Mouse (Mus musculus): ENCODE results near the gene Ces5a.
"Not testable (repeated sequence)": the region's sequence is repeated elsewhere in the genome, so short reads cannot be mapped to it uniquely, and the experiment has no call there.

Gene Ces5a

DNA sequence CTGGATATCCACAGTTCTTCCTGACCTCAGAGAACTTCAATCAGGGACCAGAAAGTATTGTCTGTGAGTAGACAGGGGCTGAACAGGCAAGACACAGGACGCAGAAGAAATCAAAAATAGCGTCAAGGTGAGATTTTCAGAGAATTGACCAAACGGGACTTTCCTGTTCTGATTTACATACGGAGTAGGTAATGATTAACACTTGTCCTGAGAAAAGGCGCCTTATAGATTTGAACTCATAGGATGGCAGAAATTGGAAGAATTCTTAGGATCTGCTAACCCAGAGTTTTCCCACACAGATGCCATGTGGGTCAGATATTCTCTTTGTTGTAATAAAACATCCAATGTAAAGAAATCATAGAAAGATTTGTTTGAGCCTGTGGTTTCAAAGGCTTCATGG lies at the start of gene Ces5a:
TSS of gene Ces5a (minus strand) at position 101 of the 400 bp plus-strand sequence.
- in situ Hi-C loops (cut with MseI, MboI), result no loop called here

DNA sequence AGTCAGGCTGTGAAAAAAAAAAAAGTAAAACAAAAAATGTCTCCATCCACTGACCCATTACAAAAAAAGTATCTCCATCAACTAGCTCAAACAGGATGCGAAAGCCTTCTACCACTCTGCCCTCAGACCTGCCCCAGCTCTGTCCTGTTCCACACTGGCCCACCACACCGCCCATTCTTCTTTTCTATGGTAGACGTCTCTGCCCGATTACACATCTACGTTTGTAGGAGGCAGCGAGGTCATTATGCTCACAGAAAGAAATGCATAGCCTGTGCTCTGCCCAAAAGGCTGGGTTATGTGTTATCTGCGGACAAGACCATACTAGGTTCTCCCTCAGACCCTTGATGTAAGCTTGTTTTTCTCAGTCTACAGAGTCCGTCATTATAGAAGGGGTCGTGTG lies 37.2 kb upstream of the Ces5a start:
- in situ Hi-C loops (cut with MseI, MboI), result no loop called here

DNA sequence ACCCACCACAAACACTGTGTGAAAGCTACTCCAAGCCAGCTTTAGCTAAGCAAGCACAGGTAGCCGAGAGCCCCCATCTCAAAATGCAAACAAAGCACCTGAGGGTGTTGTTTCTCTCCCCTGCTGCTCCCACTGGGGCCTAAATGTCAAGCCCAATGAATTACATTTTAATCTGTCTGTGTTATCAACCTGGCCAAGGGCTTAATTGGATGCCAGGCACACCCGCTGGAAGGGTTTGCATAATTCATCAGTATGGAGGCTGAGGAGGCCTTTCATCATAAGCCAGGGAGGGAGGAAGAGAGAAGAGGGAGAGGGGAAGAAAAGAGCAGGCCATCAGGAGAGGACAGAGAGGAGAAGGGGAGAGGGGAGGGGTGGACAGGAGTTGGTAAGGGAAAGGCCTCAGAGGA lies 36.5 kb upstream of the Ces5a start:
- in situ Hi-C loops (cut with MseI, MboI), result no loop called here

DNA sequence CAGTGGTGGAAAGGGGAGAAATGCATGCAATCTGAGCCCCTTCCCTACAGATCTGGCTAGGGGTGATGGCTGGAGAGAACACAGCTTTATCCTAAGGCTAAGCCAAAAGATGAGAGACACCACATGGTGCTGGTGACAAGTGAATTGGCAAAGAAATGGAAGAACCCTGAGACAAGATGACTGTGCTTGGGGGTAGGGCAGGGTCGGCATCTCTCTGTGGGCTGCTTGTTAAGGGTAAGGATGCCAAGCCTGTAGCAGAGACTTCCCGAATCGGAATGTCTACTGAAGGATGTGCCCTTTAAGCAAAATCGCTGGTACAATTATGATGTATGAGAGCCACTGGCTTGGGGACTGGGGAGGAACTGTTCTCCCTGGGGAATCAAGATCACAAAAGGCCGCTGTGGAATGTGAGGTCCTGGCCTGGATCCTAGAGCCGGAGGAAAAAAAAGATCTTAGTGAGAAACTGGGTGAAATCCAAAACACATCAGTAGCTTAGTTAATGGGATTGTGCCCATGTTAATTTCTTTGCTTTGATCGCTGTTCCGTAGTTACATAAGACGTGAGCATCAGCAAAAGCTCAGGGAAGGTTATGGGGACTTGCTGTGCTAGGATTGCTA lies 35.8 kb upstream of the Ces5a start:
- in situ Hi-C loops (cut with MseI, MboI), result no loop called here

DNA sequence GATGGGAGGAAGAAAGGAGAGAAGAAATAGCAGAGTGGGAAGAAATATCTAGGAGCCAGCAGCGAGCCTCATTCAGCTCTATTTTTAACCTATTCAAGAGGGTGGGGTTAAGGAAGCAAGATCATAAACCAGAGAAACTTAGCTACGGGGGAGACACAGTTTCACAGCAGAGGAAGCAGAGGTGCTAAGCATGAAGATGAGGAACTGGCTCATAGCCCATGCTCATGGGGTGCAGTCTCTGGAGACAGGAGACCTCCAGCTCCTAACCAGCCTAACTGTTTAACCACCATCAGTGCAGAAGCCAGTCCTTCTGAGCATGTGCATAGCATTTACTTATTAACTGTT lies 34.5 kb upstream of the Ces5a start:
- in situ Hi-C loops (cut with MseI, MboI), result no loop called here

DNA sequence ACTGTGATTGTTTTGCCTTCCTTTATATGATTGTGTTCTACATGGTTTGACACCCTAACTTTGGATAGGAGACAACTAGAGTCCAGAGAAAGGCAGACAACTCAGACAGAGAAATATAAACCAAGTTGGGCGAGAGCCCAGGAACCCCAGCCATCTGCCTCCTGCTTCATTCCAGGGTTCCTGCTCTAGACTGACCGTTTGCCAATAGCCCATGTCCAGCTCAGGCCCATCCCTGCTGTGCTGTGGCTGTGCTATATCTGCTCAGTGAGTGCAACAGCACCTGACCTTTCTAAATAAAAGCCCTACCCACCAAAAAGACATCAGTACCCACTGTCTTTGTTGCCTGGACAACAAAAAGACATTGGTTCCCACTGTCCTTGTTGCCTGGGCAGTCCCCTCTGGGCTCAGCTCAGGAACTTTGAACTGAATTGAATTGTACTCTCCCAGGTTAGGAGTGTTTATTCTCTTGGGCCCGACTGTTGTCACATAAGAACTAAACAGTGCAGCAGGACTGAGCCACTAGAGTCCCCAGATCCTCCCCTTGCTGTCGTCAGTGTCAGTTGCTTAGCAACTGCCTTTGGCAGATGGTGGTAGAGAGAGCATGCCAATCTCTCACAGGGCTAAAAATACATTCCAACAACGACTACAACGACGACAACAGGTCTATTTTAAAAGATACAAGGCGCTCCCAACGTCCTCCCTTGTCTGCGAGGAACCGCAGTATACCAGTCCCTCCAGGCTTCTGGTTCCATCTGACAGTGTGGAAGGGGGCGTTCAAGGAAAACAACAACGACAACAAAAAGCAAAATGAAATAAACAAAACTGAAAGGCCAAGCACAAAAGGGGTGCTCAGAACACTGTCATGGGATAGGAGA lies 33.9 kb upstream of the Ces5a start:
- in situ Hi-C loops (cut with MseI, MboI), result no loop called here

DNA sequence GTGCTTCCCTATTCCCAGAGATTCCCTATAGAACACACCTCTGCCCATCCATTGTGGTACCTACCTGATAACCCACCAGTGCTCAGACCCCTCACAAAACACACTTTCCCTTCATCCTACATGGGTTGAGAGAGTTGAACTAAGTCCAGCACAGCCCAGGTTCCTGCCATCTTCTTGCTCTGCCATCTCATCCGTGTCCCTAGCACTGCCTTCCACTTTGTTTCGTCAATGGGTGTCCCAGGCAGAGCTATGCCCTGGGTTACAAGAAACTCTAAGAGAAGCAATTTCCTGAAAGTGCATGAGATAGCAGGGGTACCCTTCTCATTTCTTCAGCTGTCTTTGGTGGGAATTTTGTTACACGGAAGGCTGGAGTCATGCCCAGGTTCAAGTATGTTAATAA lies 33.0 kb upstream of the Ces5a start:
- in situ Hi-C loops (cut with MseI, MboI), result no loop called here

DNA sequence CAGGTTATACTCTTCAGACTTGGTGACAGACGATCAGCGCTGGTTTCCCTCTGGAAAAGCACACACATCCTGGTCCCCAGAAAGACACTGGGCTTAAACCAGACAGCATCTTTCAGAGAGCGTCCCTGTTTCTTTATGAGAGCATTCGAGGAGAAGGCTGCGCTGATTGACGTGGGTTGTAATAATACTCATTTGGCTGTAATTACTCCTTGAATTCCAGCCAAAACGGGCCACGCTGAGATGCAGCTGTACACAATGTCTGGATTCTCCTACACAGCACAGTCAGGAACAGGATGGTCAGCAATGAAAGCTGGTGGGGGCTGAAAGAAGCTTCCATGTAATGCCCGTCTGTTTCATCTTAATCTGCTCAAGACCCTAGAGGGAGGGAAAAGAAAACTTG lies 31.5 kb upstream of the Ces5a start:
- in situ Hi-C loops (cut with MseI, MboI), result no loop called here

DNA sequence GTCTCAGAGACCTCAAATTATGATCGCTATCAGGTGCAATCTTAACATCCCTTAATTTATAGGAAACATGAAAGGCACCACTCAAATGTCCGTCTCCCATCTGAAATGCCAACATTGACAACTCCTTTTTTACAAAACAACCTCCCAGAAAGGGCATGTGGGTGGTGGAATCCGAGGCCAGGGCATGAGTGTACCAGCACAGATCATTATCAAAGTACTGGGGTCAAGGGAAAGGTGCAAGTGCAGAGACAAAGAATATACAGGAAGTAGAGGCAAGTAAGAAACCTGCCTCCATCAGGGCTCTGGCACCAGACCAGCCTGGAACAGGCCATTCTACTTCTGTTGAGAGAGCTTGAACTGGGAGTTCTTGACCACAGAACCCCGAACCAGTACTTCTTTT lies 29.0 kb upstream of the Ces5a start:
- in situ Hi-C loops (cut with MseI, MboI), result no loop called here

DNA sequence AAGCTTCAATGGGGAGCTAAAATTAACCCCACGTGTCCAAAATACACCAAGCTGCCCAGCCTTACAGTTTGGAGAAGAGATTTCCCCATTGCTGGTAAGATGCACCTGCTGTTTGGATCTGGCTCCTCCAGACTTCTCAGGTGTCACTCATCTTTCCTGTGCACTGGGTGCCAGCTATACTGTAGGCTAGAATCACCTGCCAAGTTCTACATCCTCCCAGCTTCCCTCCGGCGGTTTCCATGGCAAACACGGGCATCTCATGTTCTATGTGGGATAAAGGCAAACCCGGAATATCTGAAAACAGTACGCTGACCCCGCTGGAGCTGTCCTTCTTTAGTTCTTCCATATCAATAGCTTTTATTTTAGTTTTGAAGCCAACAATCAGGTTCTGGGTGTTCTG lies 27.9 kb upstream of the Ces5a start:
- in situ Hi-C loops (cut with MseI, MboI), result no loop called here

DNA sequence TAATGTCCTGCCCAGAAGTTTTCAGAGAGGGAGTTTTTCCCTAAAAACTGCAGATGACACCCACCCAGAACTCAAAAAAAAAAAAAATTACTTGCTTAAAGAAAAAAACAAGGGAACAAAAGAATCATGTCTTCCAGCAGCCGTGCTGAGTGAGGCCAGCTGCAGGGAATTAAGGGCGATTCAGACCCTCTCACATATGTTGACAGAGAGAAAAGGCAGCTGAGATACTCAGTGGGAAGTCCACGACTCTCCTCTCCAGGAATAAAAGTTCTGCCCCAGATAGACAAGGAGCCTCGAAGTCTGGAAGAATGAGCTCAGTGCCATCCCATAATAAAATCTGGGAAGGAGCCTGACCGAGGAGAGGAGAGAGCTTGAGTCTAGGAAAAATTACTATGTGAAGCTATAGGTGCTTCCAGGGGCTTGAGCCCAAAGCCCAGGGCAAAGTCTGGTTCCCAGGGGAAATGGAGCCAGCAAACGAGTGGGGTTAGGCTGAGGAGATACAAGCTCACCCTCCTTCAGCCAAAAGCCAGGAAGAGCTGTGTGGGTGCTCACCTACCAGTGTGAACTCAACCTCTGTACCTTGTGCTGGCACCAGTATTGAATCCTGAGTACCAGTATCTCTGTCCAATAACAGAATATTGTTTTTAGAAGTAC lies 27.1 kb upstream of the Ces5a start:
- in situ Hi-C loops (cut with MseI, MboI), result no loop called here

DNA sequence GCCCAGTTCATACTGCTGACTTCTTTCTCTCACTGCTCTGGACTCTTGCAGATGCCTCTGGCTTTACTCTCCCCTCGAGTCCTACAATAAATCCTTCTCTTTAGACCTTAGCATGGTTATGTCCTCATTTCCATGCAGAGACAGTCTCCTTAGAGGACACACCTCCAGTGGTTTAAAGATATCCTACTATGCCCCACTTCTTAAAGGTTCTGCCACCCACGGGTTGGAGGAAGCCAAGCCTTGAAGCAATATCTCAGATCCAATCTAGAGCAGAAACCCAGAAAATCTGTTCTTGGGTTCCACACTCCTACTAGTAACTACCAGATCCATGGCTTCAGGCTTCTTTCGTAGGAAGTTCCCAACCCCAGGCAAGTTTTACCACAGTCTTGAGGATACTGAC lies 25.6 kb upstream of the Ces5a start:
- in situ Hi-C loops (cut with MseI, MboI), result no loop called here

DNA sequence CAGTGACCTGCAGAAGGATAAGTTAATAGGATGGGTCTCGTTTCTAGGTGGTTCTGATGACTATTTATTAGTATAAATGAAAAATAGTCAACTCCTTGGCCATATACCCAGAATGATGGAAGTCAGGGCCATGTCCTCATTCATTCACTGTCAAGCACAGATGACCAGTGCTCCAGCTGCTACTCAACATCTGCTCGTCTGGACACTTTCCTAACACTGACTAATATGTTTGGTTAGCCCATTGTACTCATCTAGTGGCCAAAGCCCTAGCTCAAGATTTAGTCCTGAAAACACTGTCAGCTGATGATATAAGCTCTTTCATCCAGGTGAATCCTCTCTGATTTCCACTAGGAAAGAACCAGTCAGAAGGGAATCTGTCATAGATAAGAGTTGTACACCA lies 24.1 kb upstream of the Ces5a start:
- in situ Hi-C loops (cut with MseI, MboI), result no loop called here

DNA sequence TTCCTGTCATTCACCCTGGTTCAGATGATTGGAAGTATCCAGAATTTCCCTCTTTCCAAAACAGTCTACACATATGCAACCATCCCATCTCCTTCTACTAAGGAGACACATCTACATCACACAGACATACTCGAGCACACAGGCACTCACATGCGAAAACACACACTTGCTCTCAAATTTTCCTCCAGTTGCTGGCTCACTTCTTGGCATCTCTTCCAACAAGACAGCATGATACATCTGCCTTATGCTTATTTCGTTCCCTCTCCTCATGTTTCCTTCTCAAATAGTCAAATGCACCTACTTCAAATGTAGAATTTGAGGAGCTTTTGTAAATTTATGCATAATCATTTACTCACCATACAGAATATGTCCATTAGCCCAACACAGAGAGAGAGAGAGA lies 33.0 kb downstream of the Ces5a start:
- in situ Hi-C loops (cut with MseI, MboI), result no loop called here

DNA sequence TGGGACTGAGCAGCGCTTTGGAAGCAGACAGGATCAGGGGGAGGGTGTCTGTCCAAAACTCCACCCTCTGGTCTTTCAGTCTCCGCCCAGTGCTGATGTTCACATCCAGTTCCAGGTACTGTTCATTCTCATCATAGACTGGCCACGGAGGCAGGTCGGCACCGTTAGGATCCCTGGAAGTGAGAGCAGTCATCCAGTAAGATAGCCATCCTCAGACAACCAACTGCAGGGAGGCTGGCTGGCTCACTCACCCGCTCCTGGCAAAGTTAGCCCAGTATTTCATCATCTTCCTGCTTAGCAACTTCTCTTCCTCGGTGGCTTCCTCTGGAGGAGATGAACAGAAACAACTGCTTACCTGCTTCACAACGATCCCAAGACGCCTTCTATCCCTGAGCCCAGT lies 36.2 kb downstream of the Ces5a start:
- in situ Hi-C loops (cut with MseI, MboI), result no loop called here

DNA sequence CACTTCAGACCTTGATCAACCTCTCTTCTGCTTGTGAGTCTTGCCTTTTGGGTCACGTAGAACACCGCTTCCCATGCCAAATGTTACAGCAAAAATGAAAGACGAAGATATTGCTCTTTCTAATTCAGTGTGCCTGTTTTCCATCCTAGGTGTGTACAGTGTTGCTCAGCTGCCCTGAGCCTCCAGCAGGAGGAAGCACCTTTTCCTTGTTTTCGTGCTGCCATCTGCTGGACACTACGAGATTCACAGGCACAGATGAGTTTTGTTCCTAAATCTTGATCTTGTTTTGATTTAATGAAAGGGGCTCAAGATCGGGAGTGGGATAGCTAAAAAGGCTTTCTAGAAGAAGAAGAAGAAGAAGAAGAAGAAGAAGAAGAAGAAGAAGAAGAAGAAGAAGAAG lies 40.3 kb downstream of the Ces5a start:
- in situ Hi-C loops (cut with MseI, MboI), result no loop called here

DNA sequence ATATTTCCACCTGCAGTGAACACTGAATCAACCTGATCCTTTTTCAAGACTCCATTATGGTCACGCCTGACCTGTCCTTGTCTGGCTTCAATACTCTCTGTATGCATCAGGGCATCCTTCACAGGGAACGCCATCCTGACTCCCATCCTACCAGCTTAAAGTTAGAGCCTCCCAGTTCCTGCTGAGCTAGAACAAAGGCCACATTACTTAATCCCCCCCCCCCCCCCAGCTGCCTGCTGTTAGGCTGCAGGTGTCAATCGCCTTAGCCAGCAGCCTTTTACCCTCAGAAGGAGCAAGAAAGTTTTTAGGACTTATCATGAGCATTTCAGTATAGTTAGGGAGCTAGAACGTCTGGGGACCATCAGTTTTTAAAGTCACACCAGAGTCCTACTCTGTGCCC lies 46.9 kb downstream of the Ces5a start:
- in situ Hi-C loops (cut with MseI, MboI), result no loop called here

DNA sequence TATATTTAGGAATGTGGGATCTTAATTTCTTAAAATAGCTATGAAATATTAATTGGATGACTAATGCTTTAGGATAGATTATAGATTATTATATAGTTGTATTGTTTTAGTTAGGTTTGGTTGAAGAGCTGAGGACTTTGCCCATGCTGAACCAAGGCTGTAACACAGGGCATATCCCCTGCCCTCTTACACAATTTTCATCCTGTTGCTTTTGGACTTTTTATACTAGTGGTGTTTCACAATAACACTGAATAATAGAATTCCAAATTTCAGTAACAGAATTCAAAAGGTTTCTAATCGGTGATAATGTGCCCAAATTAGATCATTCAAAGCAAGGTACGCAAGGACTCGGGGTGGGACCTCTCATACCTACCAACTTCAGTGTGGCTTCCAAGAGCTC lies 57.4 kb downstream of the Ces5a start:
- in situ Hi-C loops (cut with MseI, MboI), result no loop called here

DNA sequence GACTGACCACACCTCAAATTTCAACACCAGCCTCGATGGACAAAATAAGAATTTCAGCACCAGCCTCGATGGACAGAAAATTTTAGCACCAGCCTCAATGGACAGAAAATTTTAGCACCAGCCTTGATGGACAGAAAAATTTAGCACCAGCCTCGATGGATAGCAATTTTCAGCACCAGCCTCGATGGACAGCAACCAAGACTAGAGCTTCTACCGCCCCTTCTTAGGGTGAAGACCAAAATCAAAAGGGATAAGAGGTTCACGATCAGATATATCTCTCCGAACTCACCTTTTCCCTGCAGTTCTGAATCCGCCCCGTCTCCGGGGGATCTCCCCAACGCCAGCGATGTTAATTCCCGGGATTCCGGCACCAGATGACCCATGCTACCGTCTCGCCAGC lies 65.9 kb downstream of the Ces5a start:
- in situ Hi-C loops (cut with MseI, MboI), result not testable (repeated sequence)

DNA sequence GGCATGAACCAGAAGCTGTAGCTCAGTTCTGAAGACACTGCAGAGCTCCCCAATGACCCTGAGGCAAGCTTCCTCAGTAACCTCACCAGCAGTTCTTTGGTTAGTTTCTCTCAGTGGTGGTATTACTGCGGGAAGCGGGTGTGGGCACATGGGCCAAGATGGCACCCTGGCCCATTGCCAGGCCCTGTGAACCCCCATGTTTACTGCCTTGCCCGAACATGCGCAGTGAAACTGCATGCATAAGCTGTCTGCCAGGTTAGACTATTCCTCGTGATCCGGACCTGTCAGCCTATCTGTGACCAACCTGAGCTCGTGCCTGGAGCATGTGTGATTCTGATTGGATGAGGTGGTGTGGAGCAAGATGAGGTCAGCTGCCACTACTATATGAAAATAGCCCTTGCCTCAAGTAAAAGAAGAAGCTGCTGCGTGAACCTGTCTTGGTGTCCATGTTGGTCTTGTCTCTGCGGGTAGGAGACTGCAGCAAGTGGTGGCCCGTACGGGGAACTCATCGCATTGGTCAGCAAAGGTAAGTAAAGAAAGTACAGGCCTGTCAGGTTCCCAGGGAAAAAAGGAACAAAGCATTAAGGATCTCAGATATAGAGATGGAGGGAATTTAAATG lies 81.3 kb downstream of the Ces5a start:
- in situ Hi-C loops (cut with MseI, MboI), result no loop called here
